In genomic region chr13:43399576-43399975, GRCm38 (mm10) we compare ENCODE assay signal across 8 mouse cellular contexts. TPM values are rescaled to one million over a fixed set of nuclear protein-coding genes. Genes with fewer than 3 reads are reported as not detected.
DNase-seq lines count a peak whose midpoint lies in the region; ATAC-seq and TF ChIP-seq lines count a peak whose summit lies in the region.

No protein-coding gene starts in this region.

- 82% methylated on average over 5 of the region's 5 CpGs for WGBS in kidney, embryonic 15.5 days
- WGBS in intestine, embryonic 14.5 days = 83% methylated on average over 5 of the region's 5 CpGs

- H3K9ac ChIP-seq in kidney, embryonic 15.5 days = no peak overlapping the region
- no peak overlapping the region for H3K9ac ChIP-seq in intestine, embryonic 14.5 days (ENCODE audit: low read length)

- H3K4me3 ChIP-seq in kidney, embryonic 15.5 days (replicated peaks) = peak overlapping the region; percentile 88
- H3K4me3 ChIP-seq in intestine, embryonic 14.5 days (ENCODE audit: low read depth, low read length) = no peak overlapping the region
- peak overlapping the region; percentile 61 for H3K4me3 ChIP-seq in myocyte

- no peak for ATAC-seq in kidney, embryonic 15.5 days (replicated peaks; ENCODE audit: low FRiP score)
- 0 out of 2 replicates have a peak, but pooled peaks have one; percentile 31 for ATAC-seq in common myeloid progenitor, adult 5-6 weeks (replicated peaks; ENCODE audit: low read depth, poor library complexity, severe bottlenecking)
- ATAC-seq in intestine, embryonic 14.5 days (replicated peaks; ENCODE audit: low FRiP score, low TSS enrichment, low read depth) = no peak

- peak overlapping the region; percentile 69 for H3K4me2 ChIP-seq in kidney, embryonic 15.5 days
- H3K4me2 ChIP-seq in intestine, embryonic 14.5 days (ENCODE audit: low read length) = peak overlapping the region; percentile 63; the same call in 1 of the 2 replicates
- peak overlapping the region; percentile 82 for H3K4me2 ChIP-seq in myocyte (ENCODE audit: low read depth)

- H3K27me3 ChIP-seq in kidney, embryonic 15.5 days = no peaks in the 10 kb centered on the region
- H3K27me3 ChIP-seq in intestine, embryonic 14.5 days (replicated peaks; ENCODE audit: control insufficient read depth, insufficient read depth, low read length) = no peaks in the 10 kb centered on the region
- H3K27me3 ChIP-seq in myocyte (ENCODE audit: control insufficient read depth, insufficient read depth, insufficient read length) = no peaks in the 10 kb centered on the region

- H3K27ac ChIP-seq in kidney, embryonic 15.5 days = no peak overlapping the region
- H3K27ac ChIP-seq in intestine, embryonic 14.5 days (ENCODE audit: low read depth) = no peak overlapping the region

- H3K9me3 ChIP-seq in kidney, embryonic 15.5 days (replicated peaks) = no peaks in the 10 kb centered on the region
- no peaks in the 10 kb centered on the region for H3K9me3 ChIP-seq in intestine, embryonic 14.5 days (ENCODE audit: control insufficient read depth, low read length)

- H3K79me2 ChIP-seq in myocyte (ENCODE audit: control insufficient read depth, insufficient read depth) = peaks cover 25% of the 10 kb centered on the region

- DNase-seq in kidney, adult 18-20 months = no peak
- DNase-seq in intestine, embryonic 14.5 days (ENCODE audit: low spot score) = no peak
- no peak for DNase-seq in left cerebral cortex, adult 9 months (ENCODE audit: low spot score in 2 of 2)
- no peak for DNase-seq in gastrocnemius, postnatal 14 days
- DNase-seq in left cerebral cortex, postnatal 4 days = no peak

- peaks cover 8% of the 10 kb centered on the region for H3K4me1 ChIP-seq in kidney, embryonic 15.5 days
- no peaks in the 10 kb centered on the region for H3K4me1 ChIP-seq in intestine, embryonic 14.5 days (replicated peaks; ENCODE audit: control insufficient read depth, insufficient read depth, low read length)

- peaks cover 68% of the 10 kb centered on the region for H3K36me3 ChIP-seq in kidney, embryonic 15.5 days
- peaks cover 38% of the 10 kb centered on the region for H3K36me3 ChIP-seq in intestine, embryonic 14.5 days (ENCODE audit: control insufficient read depth, insufficient read depth, low read length)
- peaks cover 35% of the 10 kb centered on the region for H3K36me3 ChIP-seq in myocyte (ENCODE audit: control insufficient read depth, insufficient read depth)

- intact Hi-C loops in gastrocnemius, postnatal 14 days (cut with DNase I; ENCODE audit: low total_unique reads) = loop anchor here (5.0 kb wide), 1 partner anchor 217 kb away; no protein-coding TSS in a partner anchor
- intact Hi-C loops in left cerebral cortex, postnatal 4 days (cut with DNase I) = loop anchor here (5.0 kb wide), 1 partner anchor 217 kb away; no protein-coding TSS in a partner anchor

- TF ChIP-seq POLR2A in myocyte (IDR thresholded peaks at IDR 0.05; ENCODE audit: insufficient read length, low read depth) = no peak

- no peak overlapping the region for H3ac ChIP-seq in myocyte (ENCODE audit: control insufficient read depth, insufficient read length)

TF ChIP-seq in myocyte, 11 proteins besides CTCF, POLR2A, EP300 and RAD21:
- TF ChIP-seq MAX (IDR thresholded peaks at IDR 0.05; ENCODE audit: low read depth) = no peak
- TF ChIP-seq TCF3 (IDR thresholded peaks at IDR 0.05; ENCODE audit: insufficient read length, low read depth) = no peak
- TF ChIP-seq REST (IDR thresholded peaks at IDR 0.05; ENCODE audit: insufficient read depth, insufficient read length) = no peak
- TF ChIP-seq MYOD1 (IDR thresholded peaks at IDR 0.05; ENCODE audit: control insufficient read depth in 1 of 3, insufficient read length in 2 of 3, low read depth in 2 of 3) = no peak
- no peak for TF ChIP-seq USF1 (IDR thresholded peaks at IDR 0.05; ENCODE audit: low read depth)
- no peak for TF ChIP-seq POLR2AphosphoS2 (IDR thresholded peaks at IDR 0.05; ENCODE audit: insufficient read length, low read depth)
- TF ChIP-seq CEBPB (IDR thresholded peaks at IDR 0.05; ENCODE audit: insufficient read depth, poor library complexity, severe bottlenecking) = no peak
- no peak for TF ChIP-seq E2F4 (IDR thresholded peaks at IDR 0.05; ENCODE audit: insufficient read depth)
- TF ChIP-seq SRF (IDR thresholded peaks at IDR 0.05; ENCODE audit: control insufficient read depth, insufficient read length, low read depth) = no peak
- no peak for TF ChIP-seq MYOG (IDR thresholded peaks at IDR 0.05; ENCODE audit: control insufficient read depth in 1 of 3, insufficient read depth in 1 of 3, insufficient read length in 2 of 3, low read depth in 2 of 3)
- TF ChIP-seq TCF12 (IDR thresholded peaks at IDR 0.05; ENCODE audit: insufficient read depth, poor library complexity, severe bottlenecking) = no peak

RNA-seq across cellular contexts. Expression of gene Nol7, which starts 1.4 kb away (rescaled TPM):
- polyA plus RNA-seq in kidney, embryonic 15.5 days (2015; fragmentation: Nextera tagmentation; extraction: Ambion mirVana) = 135 and 137 TPM in 2 replicates
- total RNA-seq in common myeloid progenitor, adult 5-6 weeks (2017) = 293 and 307 TPM in 2 replicates
- 136 and 146 TPM in 2 replicates for polyA plus RNA-seq in intestine, embryonic 14.5 days (2014; fragmentation: Nextera tagmentation; extraction: Ambion mirVana)
- 87.8 TPM for polyA plus RNA-seq in myocyte (2012; fragmentation: generic; extraction: Trizol)
- total RNA-seq in gastrocnemius, postnatal 14 days (2021) = 100 to 1,000 TPM; 133 to 137 TPM
- total RNA-seq in left cerebral cortex, postnatal 4 days (2021) = 100 to 1,000 TPM; 102 to 103 TPM

RNA-seq across cellular contexts. Expression of gene Sirt5, which starts 34.3 kb away (rescaled TPM):
- 19.6 and 21.5 TPM in 2 replicates for polyA plus RNA-seq in kidney, embryonic 15.5 days (2015; fragmentation: Nextera tagmentation; extraction: Ambion mirVana)
- 9.7 and 10.9 TPM in 2 replicates for total RNA-seq in common myeloid progenitor, adult 5-6 weeks (2017)
- polyA plus RNA-seq in intestine, embryonic 14.5 days (2014; fragmentation: Nextera tagmentation; extraction: Ambion mirVana) = 16.8 and 20.7 TPM in 2 replicates
- polyA plus RNA-seq in myocyte (2012; fragmentation: generic; extraction: Trizol) = 6.7 TPM
- total RNA-seq in gastrocnemius, postnatal 14 days (2021) = 10 to 100 TPM; 13.6 to 15.8 TPM
- 10 to 100 TPM; 21.0 to 23.6 TPM for total RNA-seq in left cerebral cortex, postnatal 4 days (2021)
